Mouse (Mus musculus) adrenal gland, postnatal 14 days (tissue): ENCODE measurements at regions not wholly inside any gene's neighbourhood (a gene's known extent, or its start where the extent isn't known, plus 50 kb on each side); places are given as distances from the start of the nearest gene placed in this dataset.

ENCODE experiments used
- DNase-seq: peaks from one replicate; pipeline ENCODE4 v3.0.0; 2021; ENCODE audit warnings: mixed read lengths

GRCm38 (mm10) chr10:113759099-113759498 lies 830.3 kb upstream of the Atxn7l3b start:
- no peak for DNase-seq

- no peak for DNase-seq
Measured at GRCm38 (mm10) chr10:113736224-113736623, 807.4 kb upstream of the Atxn7l3b start.

- DNase-seq = no peak
Measured at GRCm38 (mm10) chr10:113705139-113705726, 776.4 kb upstream of the Atxn7l3b start.

GRCm38 (mm10) chr10:113670636-113671035 lies 741.8 kb upstream of the Atxn7l3b start:
- peak; percentile 21 for DNase-seq

GRCm38 (mm10) chr10:113652803-113653454 lies 724.1 kb upstream of the Atxn7l3b start:
- peak; percentile 16 for DNase-seq

GRCm38 (mm10) chr10:113652100-113652499 lies 723.3 kb upstream of the Atxn7l3b start:
- DNase-seq = no peak

- DNase-seq = no peak
Measured at GRCm38 (mm10) chr10:113620420-113620819, 691.6 kb upstream of the Atxn7l3b start.

GRCm38 (mm10) chr10:113615931-113616330 lies 687.1 kb upstream of the Atxn7l3b start:
- no peak for DNase-seq

- DNase-seq = no peak
Measured at GRCm38 (mm10) chr10:113593436-113593835, 664.6 kb upstream of the Atxn7l3b start.

- no peak for DNase-seq
Measured at GRCm38 (mm10) chr10:113592126-113592525, 663.3 kb upstream of the Atxn7l3b start.

GRCm38 (mm10) chr10:113570270-113570669 lies 641.5 kb upstream of the Atxn7l3b start:
- no peak for DNase-seq
